Comparison of ENCODE assay signal across 8 mouse cellular contexts in genomic region chrX:111462092-111462491, GRCm38 (mm10).
DNase-seq lines count a peak whose midpoint lies in the region; ATAC-seq and TF ChIP-seq lines count a peak whose summit lies in the region.

No protein-coding gene starts in this region.

- no peaks in the 10 kb centered on the region for H3K4me1 ChIP-seq in E14TG2a.4 (replicated peaks; ENCODE audit: low read depth, low read length)
- H3K4me1 ChIP-seq in forebrain, postnatal 0 days (ENCODE audit: insufficient read depth): no peaks in the 10 kb centered on the region
- no peaks in the 10 kb centered on the region for H3K4me1 ChIP-seq in liver, embryonic 14.5 days (replicated peaks; ENCODE audit: control insufficient read depth in 2 of 2, insufficient read depth in 2 of 2, low read length in 1 of 2)

- 27% methylated on average over 8 of the region's 8 CpGs for WGBS in forebrain, postnatal 0 days
- WGBS in liver, embryonic 14.5 days (ENCODE audit: insufficient replicate concordance): 16% methylated on average over 8 of the region's 8 CpGs

- no peak for TF ChIP-seq EP300 in liver, embryonic 14.5 days (IDR thresholded peaks at IDR 0.05; ENCODE audit: low read depth)

- no peak for TF ChIP-seq CTCF in E14TG2a.4 (conservative IDR thresholded peaks at IDR 0.05; ENCODE audit: low read length)
- TF ChIP-seq CTCF in forebrain, postnatal 0 days (IDR thresholded peaks at IDR 0.05; ENCODE audit: low read depth): no peak
- TF ChIP-seq CTCF in liver, embryonic 14.5 days (IDR thresholded peaks at IDR 0.05; ENCODE audit: low read depth): no peak

- H3K4me3 ChIP-seq in E14TG2a.4 (replicated peaks; ENCODE audit: low read length): peak overlapping the region; percentile 82
- peak overlapping the region; percentile 60 for H3K4me3 ChIP-seq in forebrain, postnatal 0 days (ENCODE audit: low read depth, low read length)
- H3K4me3 ChIP-seq in liver, embryonic 14.5 days (ENCODE audit: insufficient read depth in 1 of 2, low read depth in 2 of 2, low read length in 2 of 2): peak overlapping the region; percentile 64 to 80

- H3K9me3 ChIP-seq in E14TG2a.4 (ENCODE audit: low read length): no peaks in the 10 kb centered on the region
- H3K9me3 ChIP-seq in forebrain, postnatal 0 days (ENCODE audit: low read length): no peaks in the 10 kb centered on the region
- no peaks in the 10 kb centered on the region for H3K9me3 ChIP-seq in liver, embryonic 14.5 days (ENCODE audit: control insufficient read depth, low read length)

- H3K27ac ChIP-seq in forebrain, postnatal 0 days (ENCODE audit: low read depth, low read length): no peak overlapping the region
- no peak overlapping the region for H3K27ac ChIP-seq in liver, embryonic 14.5 days

- peak overlapping the region; percentile 58; the same call in 1 of the 2 replicates for H3K9ac ChIP-seq in forebrain, postnatal 0 days
- H3K9ac ChIP-seq in liver, embryonic 14.5 days (replicated peaks): peak overlapping the region; percentile 64; the same call in 1 of the 2 replicates

- no peaks in the 10 kb centered on the region for H3K27me3 ChIP-seq in E14TG2a.4 (ENCODE audit: insufficient read depth, low read length)
- H3K27me3 ChIP-seq in forebrain, postnatal 0 days (ENCODE audit: insufficient read depth, low read length): no peaks in the 10 kb centered on the region
- H3K27me3 ChIP-seq in liver, embryonic 14.5 days (ENCODE audit: control insufficient read depth, insufficient read depth, low read length): no peaks in the 10 kb centered on the region

- H3K4me2 ChIP-seq in forebrain, postnatal 0 days (ENCODE audit: low read depth): peak overlapping the region; percentile 50
- peak overlapping the region; percentile 72 for H3K4me2 ChIP-seq in liver, embryonic 14.5 days (ENCODE audit: low read depth)

- peak; percentile 41 for DNase-seq in embryo, embryonic 10.5 days (ENCODE audit: low spot score)
- no peak for DNase-seq in embryo, embryonic 11 days
- DNase-seq in forebrain, postnatal 0 days: no peak
- DNase-seq in liver, embryonic 14.5 days (ENCODE audit: low read depth in 3 of 3, low spot score in 3 of 3): no peak
- DNase-seq in Muller cell, postnatal 12 days (ENCODE audit: inconsistent ontology term): no peak
- no peak for DNase-seq in B cell, adult 2 months
- DNase-seq in urinary bladder, adult 2 months (ENCODE audit: low spot score): no peak

- ATAC-seq in forebrain, postnatal 0 days: no peak
- ATAC-seq in liver, embryonic 14.5 days (ENCODE audit: insufficient read depth): no peak

- H3K36me3 ChIP-seq in E14TG2a.4 (ENCODE audit: insufficient read depth, low read length): no peaks in the 10 kb centered on the region
- no peaks in the 10 kb centered on the region for H3K36me3 ChIP-seq in forebrain, postnatal 0 days (ENCODE audit: insufficient read depth)
- H3K36me3 ChIP-seq in liver, embryonic 14.5 days (replicated peaks; ENCODE audit: control insufficient read depth, insufficient read depth, low read depth): no peaks in the 10 kb centered on the region
